Mouse (Mus musculus) cerebellum, adult 2 months (tissue): ENCODE results near the gene Rps6kl1.

ENCODE experiments used
- CTCF ChIP-seq: fragments of 200-500 bp; IDR thresholded peaks from 2 replicates; pipeline ENCODE4 v1.5.1; 2011; ENCODE audit warnings: low read depth, mild to moderate bottlenecking, control low read depth, low read length, moderate library complexity, borderline replicate concordance; ENCODE audit not compliant: insufficient read depth
- POLR2A ChIP-seq: fragments of 200-500 bp; IDR thresholded peaks from 2 replicates; pipeline ENCODE4 v1.6.1; 2011; ENCODE audit warnings: low read length, control low read depth, borderline replicate concordance; ENCODE audit not compliant: insufficient read depth

DNA sequence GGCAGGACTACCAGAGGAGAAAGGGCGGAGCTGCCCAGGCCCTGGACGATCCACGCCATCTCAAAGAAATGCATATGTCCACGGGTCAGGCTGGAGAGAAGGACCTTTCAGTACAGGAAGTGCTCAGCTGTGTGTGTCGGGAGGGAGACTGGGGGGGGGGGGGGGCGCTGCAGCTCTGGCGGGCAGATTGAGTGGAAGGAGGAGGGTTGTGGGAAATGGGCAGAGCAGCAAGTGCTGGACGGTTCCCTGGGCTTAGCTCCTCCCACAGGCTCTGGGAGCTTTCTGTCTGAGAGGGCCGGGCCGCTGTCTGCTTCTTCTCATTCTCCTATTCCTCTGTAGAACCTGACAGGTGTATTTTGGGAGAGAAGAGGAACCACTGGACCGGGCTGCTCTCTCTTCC is 4.7 kb downstream of the Rps6kl1 start:
- TF ChIP-seq POLR2A (no peak), CTCF (no peak)
